Mouse (Mus musculus): Measurements from ENCODE around the gene Apol9b.

The Apol9b gene

GRCm38 (mm10) chr15:77746326-77746725 lies 17.5 kb downstream of the Apol9b start:
- DNase-seq (ENCODE audit: low spot score in 2 of 2), result no peak

- no peak for DNase-seq (ENCODE audit: low spot score in 2 of 2)
These were observed 19.6 kb downstream of the Apol9b start for GRCm38 (mm10) chr15:77748414-77748813.

- DNase-seq (ENCODE audit: low spot score in 2 of 2), result no peak
These were observed 20.9 kb downstream of the Apol9b start for GRCm38 (mm10) chr15:77749717-77750116.

GRCm38 (mm10) chr15:77750461-77750860 lies 21.6 kb downstream of the Apol9b start:
- no peak for DNase-seq (ENCODE audit: low spot score in 2 of 2)

GRCm38 (mm10) chr15:77752443-77752842 lies 23.6 kb downstream of the Apol9b start:
- no peak for DNase-seq (ENCODE audit: low spot score in 2 of 2)

- peak; percentile 45 to 63 for DNase-seq (ENCODE audit: low spot score in 2 of 2)
These were observed 26.3 kb downstream of the Apol9b start for GRCm38 (mm10) chr15:77755132-77755531.

- DNase-seq (ENCODE audit: low spot score in 2 of 2), result no peak
These were observed 27.2 kb downstream of the Apol9b start for GRCm38 (mm10) chr15:77756081-77756480.

- peak; percentile 59 to 77 for DNase-seq (ENCODE audit: low spot score in 2 of 2)
These were observed 28.0 kb downstream of the Apol9b start, which contains the start of gene Apol8 for GRCm38 (mm10) chr15:77756848-77757247. Gene Apol8, minus strand, starts transcription at chr15:77757003.

- no peak for DNase-seq (ENCODE audit: low spot score in 2 of 2)
These were observed 28.9 kb downstream of the Apol9b start for GRCm38 (mm10) chr15:77757586-77758226.

- no peak for DNase-seq (ENCODE audit: low spot score in 2 of 2)
These were observed 31.2 kb downstream of the Apol9b start for GRCm38 (mm10) chr15:77760037-77760436.

- no peak for DNase-seq (ENCODE audit: low spot score in 2 of 2)
These were observed 32.2 kb downstream of the Apol9b start for GRCm38 (mm10) chr15:77761083-77761482.

- DNase-seq (ENCODE audit: low spot score in 2 of 2), result peak in 1 of 2 experiments; percentile 37
These were observed 32.9 kb downstream of the Apol9b start for GRCm38 (mm10) chr15:77761561-77762380.

GRCm38 (mm10) chr15:77763050-77763449 lies 34.2 kb downstream of the Apol9b start:
- no peak for DNase-seq (ENCODE audit: low spot score in 2 of 2)

GRCm38 (mm10) chr15:77763702-77764101 lies 34.9 kb downstream of the Apol9b start:
- DNase-seq (ENCODE audit: low spot score in 2 of 2), result no peak

- DNase-seq (ENCODE audit: low spot score in 2 of 2), result no peak
These were observed 35.7 kb downstream of the Apol9b start for GRCm38 (mm10) chr15:77764391-77765006.

- DNase-seq (ENCODE audit: low spot score in 2 of 2), result no peak
These were observed 36.8 kb downstream of the Apol9b start for GRCm38 (mm10) chr15:77765484-77766093.

GRCm38 (mm10) chr15:77766981-77767380 lies 38.1 kb downstream of the Apol9b start:
- DNase-seq (ENCODE audit: low spot score in 2 of 2), result no peak

GRCm38 (mm10) chr15:77770341-77770740 lies 41.5 kb downstream of the Apol9b start:
- DNase-seq (ENCODE audit: low spot score in 2 of 2), result no peak

GRCm38 (mm10) chr15:77770942-77771341 lies 42.1 kb downstream of the Apol9b start:
- DNase-seq (ENCODE audit: low spot score in 2 of 2), result no peak

GRCm38 (mm10) chr15:77773099-77773915 lies 44.5 kb downstream of the Apol9b start:
- peak; percentile 50 to 62 for DNase-seq (ENCODE audit: low spot score in 2 of 2)

- no peak for DNase-seq (ENCODE audit: low spot score in 2 of 2)
These were observed 45.5 kb downstream of the Apol9b start for GRCm38 (mm10) chr15:77774303-77774702.
